20 mouse cellular contexts compared by ENCODE assay signal in genomic region chr9:77716009-77716408, GRCm38 (mm10). TPM values are rescaled to one million over a fixed set of nuclear protein-coding genes. Genes with fewer than 3 reads are reported as not detected.
DNase-seq lines count a peak whose midpoint lies in the region; ATAC-seq and TF ChIP-seq lines count a peak whose summit lies in the region.
"Had no signal": no experiment of that assay in that cellular context is flagged by ENCODE, and none has a peak within 500 bp of the region (broad histone marks: within the 10 kb centered on the region; RNA-seq: fewer than 3 reads in every experiment).

No protein-coding gene starts in this region.

- no peak overlapping the region for H3K4me3 ChIP-seq in midbrain, postnatal 0 days (ENCODE audit: low read depth, low read length)
- H3K4me3 ChIP-seq: embryonic facial prominence, embryonic 10.5 days; embryonic facial prominence, embryonic 12.5 days had no signal

- H3K4me1 ChIP-seq in midbrain, postnatal 0 days (ENCODE audit: insufficient read depth, low read length): no peaks in the 10 kb centered on the region
- H3K4me1 ChIP-seq: embryonic facial prominence, embryonic 10.5 days; embryonic facial prominence, embryonic 12.5 days had no signal

- WGBS in midbrain, postnatal 0 days: 96% methylated on average over 1 of the region's 1 CpGs

- H3K4me2 ChIP-seq in midbrain, postnatal 0 days (ENCODE audit: low read depth, low read length, poor library complexity, severe bottlenecking): no peak overlapping the region
- H3K4me2 ChIP-seq: embryonic facial prominence, embryonic 12.5 days had no signal

- no peak overlapping the region for H3K27ac ChIP-seq in midbrain, postnatal 0 days (ENCODE audit: low read depth, low read length)
- H3K27ac ChIP-seq: embryonic facial prominence, embryonic 10.5 days; embryonic facial prominence, embryonic 12.5 days had no signal

- peak; percentile 34; the same call in 1 of the 2 replicates for ATAC-seq in common myeloid progenitor, adult 5-6 weeks (replicated peaks; ENCODE audit: low read depth, poor library complexity, severe bottlenecking)
- peak; percentile 66 for ATAC-seq in megakaryocyte, adult 5-6 weeks (ENCODE audit: poor library complexity, severe bottlenecking)
- no peak for ATAC-seq in midbrain, postnatal 0 days (ENCODE audit: low FRiP score)
- ATAC-seq: forebrain, embryonic 14.5 days; forebrain, embryonic 16.5 days had no signal

- DNase-seq in 416B (ENCODE audit: low read depth): peak; percentile 34
- no peak for DNase-seq in Muller cell, postnatal 12 days (ENCODE audit: inconsistent ontology term)
- no peak for DNase-seq in gastrocnemius, postnatal 10 days
- DNase-seq in midbrain, postnatal 0 days (ENCODE audit: low spot score): no peak
- DNase-seq: adrenal gland, adult 2 months; adrenal gland, postnatal 10 days; adrenal gland, postnatal 25 days; cerebellum, adult 11 months; cerebellum, adult 18-20 months; cerebellum, adult 8-10 months; cerebellum, adult 9-11 months; cerebellum, postnatal 14 days; cerebellum, postnatal 36 days had no signal

- no peaks in the 10 kb centered on the region for H3K27me3 ChIP-seq in midbrain, postnatal 0 days (ENCODE audit: insufficient read depth, low read length)
- H3K27me3 ChIP-seq: embryonic facial prominence, embryonic 12.5 days had no signal

- no peak for TF ChIP-seq CTCF in midbrain, postnatal 0 days (IDR thresholded peaks at IDR 0.05)

- H3K36me3 ChIP-seq in midbrain, postnatal 0 days (ENCODE audit: insufficient read depth, low read length): no peaks in the 10 kb centered on the region
- H3K36me3 ChIP-seq: embryonic facial prominence, embryonic 10.5 days; embryonic facial prominence, embryonic 12.5 days; G1E had no signal

- H3K9me3 ChIP-seq in midbrain, postnatal 0 days (ENCODE audit: low read length): no peaks in the 10 kb centered on the region
- H3K9me3 ChIP-seq: embryonic facial prominence, embryonic 10.5 days; embryonic facial prominence, embryonic 12.5 days; G1E had no signal

- no peak overlapping the region for H3K9ac ChIP-seq in midbrain, postnatal 0 days (replicated peaks; ENCODE audit: low read length, poor library complexity, severe bottlenecking)
- H3K9ac ChIP-seq: embryonic facial prominence, embryonic 12.5 days had no signal

RNA-seq across cellular contexts. Expression of gene Gclc, which starts 38.3 kb away (rescaled TPM):
- 48.4 and 57.5 TPM in 2 replicates for total RNA-seq in common myeloid progenitor, adult 5-6 weeks (2017)
- 21.9 and 25.7 TPM in 2 replicates for total RNA-seq in megakaryocyte, adult 5-6 weeks (2015)
- total RNA-seq in megakaryocyte, adult 5-6 weeks (2017): 24.7 and 28.5 TPM in 2 replicates
- 1 to 10 TPM; 5.0 to 7.7 TPM for total RNA-seq in gastrocnemius, postnatal 10 days (2021)
- total RNA-seq in midbrain, postnatal 0 days (2014; rRNA removed): 23.7 and 29.7 TPM in 2 replicates
- polyA plus RNA-seq in midbrain, postnatal 0 days (2015; fragmentation: Nextera tagmentation; extraction: Ambion mirVana): 13.3 and 15.7 TPM in 2 replicates
